Mouse (Mus musculus): ENCODE data around the gene Tnfrsf13b. TPM values are rescaled to one million over a fixed set of nuclear protein-coding genes. Genes with fewer than 3 reads are reported as not detected.
"Not testable (repeated sequence)": the region's sequence is repeated elsewhere in the genome, so short reads cannot be mapped to it uniquely, and the experiment has no call there.

Tnfrsf13b gene
- polyA plus RNA-seq, 1 experiment, result 0.49 TPM

DNA sequence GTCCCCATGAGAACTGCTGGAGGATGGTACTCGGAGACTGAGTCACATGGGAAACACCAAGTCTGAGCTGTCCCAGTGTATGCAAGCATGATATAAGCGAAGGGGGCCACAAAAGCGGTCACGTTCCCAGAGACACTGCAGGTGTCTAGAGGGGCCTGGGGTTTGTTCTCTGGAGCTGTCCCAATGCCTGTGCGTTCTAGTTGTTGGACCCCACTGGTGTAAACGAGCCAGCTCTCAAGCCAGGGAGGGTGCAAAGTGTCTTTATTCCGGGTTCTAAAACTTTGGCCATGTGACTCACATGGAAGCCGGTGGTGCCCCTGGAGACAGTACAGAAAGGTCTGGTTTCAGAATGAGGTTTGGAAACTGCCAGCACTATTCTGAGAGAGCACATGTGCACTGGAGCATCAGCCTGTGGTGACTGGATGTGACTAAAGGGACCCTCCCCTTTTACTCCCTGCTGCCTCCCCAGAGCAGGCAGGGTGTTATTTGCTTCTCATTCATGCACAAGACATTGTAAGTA is 3.7 kb upstream of the Tnfrsf13b start:
- no peak for TF ChIP-seq GATA1 (IDR thresholded peaks at IDR 0.05; ENCODE audit: low read length)
- no peak for TF ChIP-seq TAL1 (IDR thresholded peaks at IDR 0.05; ENCODE audit: low read length)
- Histone ChIP-seq H3K36me3 (ENCODE audit: control insufficient read depth) (no peaks in the 10 kb centered on the region), H3K4me3 (replicated peaks) (no peak overlapping the region), H3K27me3 (ENCODE audit: control insufficient read depth) (no peaks in the 10 kb centered on the region), H3K9me3 (ENCODE audit: control insufficient read depth, low read length) (0 out of 2 replicates have a peak, but pooled peaks cover 5% of the 10 kb centered on the region), H3K4me1 (ENCODE audit: control insufficient read depth) (no peaks in the 10 kb centered on the region)

DNA sequence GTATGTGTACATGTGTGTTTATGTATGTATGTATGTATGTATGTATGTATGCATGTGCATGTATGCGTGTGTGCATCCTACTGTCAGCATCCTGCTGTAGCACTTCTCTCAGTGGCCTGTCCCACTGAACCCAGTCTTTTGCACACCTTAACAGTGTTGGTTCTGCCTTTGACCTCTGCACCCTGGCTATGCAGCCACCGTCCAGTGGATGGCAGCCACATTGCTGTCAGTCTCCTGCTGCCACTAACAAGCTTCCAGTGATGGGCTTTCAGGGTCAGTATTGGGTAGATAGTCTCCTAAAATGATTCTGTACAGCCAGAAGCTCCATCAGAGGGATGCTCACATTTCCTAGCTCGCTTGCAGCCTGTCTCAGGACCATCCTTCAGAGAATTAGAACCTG is 2.7 kb upstream of the Tnfrsf13b start:
- Histone ChIP-seq H3K4me3 (replicated peaks) (no peak overlapping the region), H3K36me3 (ENCODE audit: control insufficient read depth) (no peaks in the 10 kb centered on the region), H3K9me3 (ENCODE audit: control insufficient read depth, low read length) (no peaks in the 10 kb centered on the region), H3K4me1 (ENCODE audit: control insufficient read depth) (no peaks in the 10 kb centered on the region), H3K27me3 (ENCODE audit: control insufficient read depth) (no peaks in the 10 kb centered on the region)
- no peak for TF ChIP-seq TAL1 (IDR thresholded peaks at IDR 0.05; ENCODE audit: low read length)
- TF ChIP-seq GATA1 (IDR thresholded peaks at IDR 0.05; ENCODE audit: low read length), result no peak

DNA sequence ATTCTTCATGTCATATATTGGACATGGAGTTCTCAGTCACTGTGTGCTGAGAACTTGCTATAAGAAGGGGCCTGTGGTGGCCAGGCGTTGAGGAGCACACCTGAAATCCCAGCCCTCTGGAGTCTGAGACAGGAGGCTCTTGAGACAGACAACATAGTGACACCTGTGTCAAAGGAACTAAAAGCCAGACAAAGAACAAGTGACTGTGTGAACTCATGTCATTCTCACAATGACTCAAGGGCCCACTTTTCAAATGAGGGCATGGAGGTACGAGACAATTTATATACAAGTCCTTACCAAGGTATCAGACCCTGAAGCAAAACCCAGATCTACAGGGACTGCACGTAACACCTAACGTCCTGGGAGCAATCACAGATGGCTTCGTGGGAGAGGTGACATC is 585 bp upstream of the Tnfrsf13b start:
- Histone ChIP-seq H3K27me3 (ENCODE audit: control insufficient read depth) (no peaks in the 10 kb centered on the region), H3K4me3 (replicated peaks) (no peak overlapping the region), H3K9me3 (ENCODE audit: control insufficient read depth, low read length) (no peaks in the 10 kb centered on the region), H3K36me3 (ENCODE audit: control insufficient read depth) (no peaks in the 10 kb centered on the region), H3K4me1 (ENCODE audit: control insufficient read depth) (no peaks in the 10 kb centered on the region)
- TF ChIP-seq TAL1 (IDR thresholded peaks at IDR 0.05; ENCODE audit: low read length) (no peak), GATA1 (IDR thresholded peaks at IDR 0.05; ENCODE audit: low read length) (no peak)

DNA sequence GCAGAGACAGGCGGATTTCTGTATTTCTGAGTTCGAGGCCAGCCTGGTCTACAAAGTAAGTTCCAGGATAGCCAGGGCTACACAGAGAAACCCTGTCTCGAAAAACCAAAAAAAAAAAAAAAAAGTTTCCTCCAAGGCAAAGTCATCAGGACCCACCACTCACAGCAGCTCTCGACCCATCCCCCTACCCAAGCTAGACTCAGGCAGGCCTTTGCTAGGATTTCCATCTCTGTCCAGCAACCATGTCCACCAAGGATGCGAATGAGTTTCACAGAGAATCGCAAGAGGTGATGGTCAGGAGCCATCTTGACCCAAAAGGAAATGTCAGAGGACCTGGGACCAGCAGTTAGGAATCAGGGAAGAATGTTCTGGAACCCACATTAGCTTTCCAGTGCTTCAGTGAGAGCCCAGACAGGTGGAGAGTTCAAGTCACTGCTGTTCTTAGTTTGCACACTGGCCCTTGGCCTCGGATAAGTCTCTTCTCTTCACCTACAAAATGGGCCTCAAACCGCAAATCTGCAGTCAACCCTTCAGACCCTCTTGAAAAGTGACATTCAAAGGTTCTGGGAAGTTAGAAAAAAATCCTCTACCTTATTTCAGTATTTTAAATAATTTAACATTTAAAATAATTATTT is 983 bp downstream of the Tnfrsf13b start:
- no peaks in the 10 kb centered on the region for H3K4me1 ChIP-seq (ENCODE audit: control insufficient read depth)
- no peak overlapping the region for H3K4me3 ChIP-seq (replicated peaks)
- H3K27me3 ChIP-seq (ENCODE audit: control insufficient read depth), result no peaks in the 10 kb centered on the region
- TF ChIP-seq TAL1 (IDR thresholded peaks at IDR 0.05; ENCODE audit: low read length), result no peak
- H3K36me3 ChIP-seq (ENCODE audit: control insufficient read depth), result no peaks in the 10 kb centered on the region
- no peaks in the 10 kb centered on the region for H3K9me3 ChIP-seq (ENCODE audit: control insufficient read depth, low read length)

DNA sequence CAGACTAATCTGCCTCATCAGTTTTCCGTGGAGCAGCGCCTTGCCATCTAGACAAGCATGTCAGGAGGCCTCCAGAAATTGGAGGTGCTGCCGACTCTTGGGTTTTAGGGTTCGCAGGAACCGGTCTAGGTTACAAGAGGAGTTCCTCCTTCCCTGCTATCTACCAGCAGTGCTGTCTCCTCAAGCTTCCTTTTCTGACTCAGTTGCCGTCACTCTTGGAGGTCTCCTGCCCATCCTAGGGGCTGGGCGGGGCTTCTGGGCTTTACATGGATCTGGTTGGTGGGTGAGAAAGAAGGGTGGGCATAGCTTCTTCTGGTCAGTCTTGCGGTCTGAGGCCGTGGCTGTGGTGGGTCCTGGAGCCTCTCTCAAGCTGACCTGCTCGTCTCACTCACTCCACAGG is 2.8 kb downstream of the Tnfrsf13b start:
- no peaks in the 10 kb centered on the region for H3K4me1 ChIP-seq (ENCODE audit: control insufficient read depth)
- TF ChIP-seq TAL1 (IDR thresholded peaks at IDR 0.05; ENCODE audit: low read length) (no peak), GATA1 (IDR thresholded peaks at IDR 0.05; ENCODE audit: low read length) (no peak)

DNA sequence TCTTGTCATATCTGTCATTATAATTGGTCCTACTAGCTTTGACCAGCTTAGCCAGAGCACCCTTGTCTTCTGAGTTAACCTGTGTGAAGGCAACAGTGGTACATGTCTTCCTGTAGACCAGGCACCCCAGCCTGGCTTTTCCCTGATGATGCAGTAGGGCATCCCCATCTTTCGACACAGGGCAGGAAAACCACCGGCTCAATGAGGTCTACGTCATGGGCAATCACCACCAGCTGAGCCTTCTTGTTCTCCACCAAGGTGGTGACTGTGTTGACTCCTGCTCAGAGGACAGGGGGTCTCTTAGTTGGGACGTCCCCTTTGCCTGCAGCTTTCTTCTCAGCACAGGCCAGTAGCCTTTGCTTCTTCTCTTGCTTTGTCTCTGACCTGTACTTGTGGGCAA is 4.1 kb downstream of the Tnfrsf13b start:
- not testable (repeated sequence) for H3K4me1 ChIP-seq (ENCODE audit: control insufficient read depth); H3K36me3 ChIP-seq (ENCODE audit: control insufficient read depth); H3K27me3 ChIP-seq (ENCODE audit: control insufficient read depth); H3K4me3 ChIP-seq (replicated peaks); H3K9me3 ChIP-seq (ENCODE audit: control insufficient read depth, low read length)

More for the DNA sequence above, 2.8 kb downstream of the Tnfrsf13b start:
- Histone ChIP-seq H3K27me3 (ENCODE audit: control insufficient read depth) (no peaks in the 10 kb centered on the region), H3K36me3 (ENCODE audit: control insufficient read depth) (no peaks in the 10 kb centered on the region), H3K9me3 (ENCODE audit: control insufficient read depth, low read length) (no peaks in the 10 kb centered on the region), H3K4me3 (replicated peaks) (no peak overlapping the region)

DNA sequence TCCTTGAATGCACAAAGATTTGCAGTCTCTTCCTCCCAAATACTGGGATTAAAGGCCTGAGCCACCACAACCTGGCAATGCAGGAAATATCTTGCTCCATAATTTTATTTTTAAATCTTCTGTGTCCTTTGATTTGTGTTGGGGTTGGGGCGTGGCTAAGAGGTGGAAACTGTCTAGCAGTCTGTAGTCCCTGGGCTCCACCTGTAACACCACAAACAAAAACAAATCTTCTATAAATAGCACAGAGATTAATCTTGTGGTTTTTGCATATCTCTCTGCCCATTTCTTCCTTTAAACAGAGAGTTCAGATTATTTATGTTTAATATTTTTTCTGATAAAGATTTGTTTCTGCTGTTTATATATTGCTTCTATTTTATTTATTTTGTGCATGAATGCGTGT is 6.4 kb downstream of the Tnfrsf13b start:
- Histone ChIP-seq H3K4me1 (ENCODE audit: control insufficient read depth) (no peaks in the 10 kb centered on the region), H3K36me3 (ENCODE audit: control insufficient read depth) (no peaks in the 10 kb centered on the region), H3K9me3 (ENCODE audit: control insufficient read depth, low read length) (0 out of 2 replicates have a peak, but pooled peaks cover 4% of the 10 kb centered on the region), H3K27me3 (ENCODE audit: control insufficient read depth) (no peaks in the 10 kb centered on the region), H3K4me3 (replicated peaks) (no peak overlapping the region)
- TF ChIP-seq TAL1 (IDR thresholded peaks at IDR 0.05; ENCODE audit: low read length), result no peak
- no peak for TF ChIP-seq GATA1 (IDR thresholded peaks at IDR 0.05; ENCODE audit: low read length)

DNA sequence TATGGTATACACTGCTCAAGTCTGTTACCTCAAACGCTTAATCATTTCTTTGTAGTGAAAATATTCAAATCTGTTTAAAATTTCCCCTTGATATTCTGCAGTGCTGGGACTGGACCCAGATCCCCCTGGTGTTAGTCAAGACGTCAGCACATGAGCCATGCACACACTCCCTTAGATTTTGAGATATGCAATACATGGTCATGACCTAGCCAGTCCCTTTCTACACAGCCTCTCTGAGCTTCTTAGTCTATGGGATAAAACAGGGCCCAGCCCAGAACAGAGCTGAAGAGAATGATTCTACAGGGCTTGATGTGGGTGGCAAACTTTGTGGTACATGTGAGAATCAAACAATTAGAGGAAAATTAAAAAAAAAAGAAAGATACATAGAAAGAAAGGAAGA is 15.1 kb downstream of the Tnfrsf13b start:
- Histone ChIP-seq H3K4me3 (replicated peaks) (no peak overlapping the region), H3K4me1 (ENCODE audit: control insufficient read depth) (peaks cover under 1% of the 10 kb centered on the region), H3K36me3 (ENCODE audit: control insufficient read depth) (no peaks in the 10 kb centered on the region), H3K9me3 (ENCODE audit: control insufficient read depth, low read length) (0 out of 2 replicates have a peak, but pooled peaks cover 2% of the 10 kb centered on the region), H3K27me3 (ENCODE audit: control insufficient read depth) (peaks cover 2% of the 10 kb centered on the region; the same call in 1 of the 2 replicates)
- TF ChIP-seq TAL1 (IDR thresholded peaks at IDR 0.05; ENCODE audit: low read length) (no peak), GATA1 (IDR thresholded peaks at IDR 0.05; ENCODE audit: low read length) (no peak)

DNA sequence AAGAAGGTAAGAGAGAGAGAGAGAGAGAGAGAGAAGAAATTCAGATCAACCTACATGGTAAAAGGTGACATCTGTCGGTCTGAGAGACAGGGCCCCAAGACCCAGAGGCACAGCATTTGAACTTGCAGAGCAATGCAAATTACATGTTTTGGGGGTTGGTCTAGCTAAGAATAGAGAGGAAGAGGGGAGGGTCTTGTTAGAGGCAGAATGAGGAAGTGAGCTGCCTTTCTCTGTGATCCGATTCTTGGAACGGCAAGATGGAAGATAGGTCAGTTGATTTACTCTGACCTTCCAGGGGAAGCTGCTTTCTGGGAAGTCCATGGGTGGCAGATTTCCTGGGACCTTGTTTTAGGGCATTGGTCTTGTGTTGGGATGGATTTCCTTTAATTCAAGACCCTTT is 15.7 kb downstream of the Tnfrsf13b start:
- TF ChIP-seq GATA1 (IDR thresholded peaks at IDR 0.05; ENCODE audit: low read length), result no peak
- no peak for TF ChIP-seq TAL1 (IDR thresholded peaks at IDR 0.05; ENCODE audit: low read length)
- H3K36me3 ChIP-seq (ENCODE audit: control insufficient read depth), result no peaks in the 10 kb centered on the region
- H3K4me3 ChIP-seq (replicated peaks), result no peak overlapping the region
- peaks cover 7% of the 10 kb centered on the region for H3K27me3 ChIP-seq (ENCODE audit: control insufficient read depth)
- H3K9me3 ChIP-seq (ENCODE audit: control insufficient read depth, low read length), result no peaks in the 10 kb centered on the region
- H3K4me1 ChIP-seq (ENCODE audit: control insufficient read depth), result peaks cover 2% of the 10 kb centered on the region

Data from erythroblast, embryonic 14.5 days (primary cell).